Mouse (Mus musculus) E14TG2a.4 (cell line): ENCODE measurements around the gene Rhd.

Source experiments
- H3K27me3 ChIP-seq: 2 replicates; pipeline ENCODE4 v1.6.1; 2014; ENCODE audit warnings: low read length, control low read depth; ENCODE audit not compliant: insufficient read depth
- H3K36me3 ChIP-seq: 2 replicates; pipeline ENCODE4 v1.6.1; 2014; ENCODE audit warnings: low read length, control low read depth; ENCODE audit not compliant: insufficient read depth
- H3K4me1 ChIP-seq: replicated peaks from 2 replicates; pipeline ENCODE4 v1.6.1; 2014; ENCODE audit warnings: low read depth, low read length, control low read depth
- H3K4me3 ChIP-seq: replicated peaks from 2 replicates; pipeline ENCODE4 v1.5.1; 2014; ENCODE audit warnings: mild to moderate bottlenecking, low read length
- H3K9me3 ChIP-seq: 2 replicates; pipeline ENCODE4 v1.6.1; 2014; ENCODE audit warnings: low read length, control low read depth
- CTCF ChIP-seq: conservative IDR thresholded peaks from 2 replicates; pipeline ENCODE4 v1.5.1; 2014; ENCODE audit warnings: low read length
- NANOG ChIP-seq: IDR thresholded peaks from 2 replicates; pipeline ENCODE4 v1.6.1; 2014; ENCODE audit warnings: borderline replicate concordance, low read length, mixed read lengths
- POU5F1 ChIP-seq: IDR thresholded peaks from 2 replicates; pipeline ENCODE4 v1.6.1; 2014; ENCODE audit warnings: low read length, borderline replicate concordance

The Rhd gene

GRCm38 (mm10) chr4:134927815-134928463 is 63.6 kb downstream of the Rhd start:
- TF ChIP-seq NANOG (no peak), CTCF (no peak), POU5F1 (no peak)
- no peaks in the 10 kb centered on the region for H3K9me3 ChIP-seq
- no peak overlapping the region for H3K4me3 ChIP-seq
- H3K36me3 ChIP-seq: peaks cover 60% of the 10 kb centered on the region
- H3K27me3 ChIP-seq: no peaks in the 10 kb centered on the region
- peaks cover 52% of the 10 kb centered on the region for H3K4me1 ChIP-seq

GRCm38 (mm10) chr4:134928464-134928836 is 64.1 kb downstream of the Rhd start:
- no peak overlapping the region for H3K4me3 ChIP-seq
- no peaks in the 10 kb centered on the region for H3K9me3 ChIP-seq
- peaks cover 65% of the 10 kb centered on the region for H3K36me3 ChIP-seq
- H3K4me1 ChIP-seq: peaks cover 52% of the 10 kb centered on the region
- no peak for TF ChIP-seq POU5F1
- no peak for TF ChIP-seq NANOG
- no peak for TF ChIP-seq CTCF
- H3K27me3 ChIP-seq: no peaks in the 10 kb centered on the region

GRCm38 (mm10) chr4:134929536-134929935 is 65.2 kb downstream of the Rhd start:
- peaks cover 71% of the 10 kb centered on the region for H3K36me3 ChIP-seq
- no peaks in the 10 kb centered on the region for H3K9me3 ChIP-seq

GRCm38 (mm10) chr4:134930190-134930589 is 65.9 kb downstream of the Rhd start:
- Histone ChIP-seq H3K4me1 (peaks cover 53% of the 10 kb centered on the region), H3K27me3 (no peaks in the 10 kb centered on the region), H3K4me3 (peak overlapping the region; percentile 99), H3K36me3 (peaks cover 71% of the 10 kb centered on the region), H3K9me3 (no peaks in the 10 kb centered on the region)
- TF ChIP-seq NANOG (no peak), POU5F1 (no peak), CTCF (no peak)

More at GRCm38 (mm10) chr4:134929536-134929935, 65.2 kb downstream of the Rhd start:
- Histone ChIP-seq H3K4me1 (peaks cover 60% of the 10 kb centered on the region), H3K27me3 (no peaks in the 10 kb centered on the region), H3K4me3 (no peak overlapping the region)
- TF ChIP-seq CTCF (no peak), POU5F1 (no peak)

- TF ChIP-seq NANOG (no peak), POU5F1 (no peak), CTCF (no peak)
- H3K9me3 ChIP-seq: no peaks in the 10 kb centered on the region
- peak within 1 kb of the TSS; percentile 99 for H3K4me3 ChIP-seq
- H3K4me1 ChIP-seq: peaks cover 46% of the 10 kb centered on the region
- H3K36me3 ChIP-seq: peaks cover 71% of the 10 kb centered on the region
- H3K27me3 ChIP-seq: no peaks in the 10 kb centered on the region
Observed at GRCm38 (mm10) chr4:134930684-134931481, 66.5 kb downstream of the Rhd start, which contains the start of gene Syf2. TSS of gene Syf2 (plus strand) at chr4:134930898.

- no peak for TF ChIP-seq CTCF
- H3K36me3 ChIP-seq: peaks cover 56% of the 10 kb centered on the region
- H3K27me3 ChIP-seq: peaks cover 3% of the 10 kb centered on the region; the same call in 1 of the 2 replicates
- H3K4me3 ChIP-seq: no peak overlapping the region
- H3K9me3 ChIP-seq: no peaks in the 10 kb centered on the region
- H3K4me1 ChIP-seq: peaks cover 29% of the 10 kb centered on the region
Observed at GRCm38 (mm10) chr4:134937240-134938176, 73.2 kb downstream of the Rhd start.

GRCm38 (mm10) chr4:134939900-134940299 is 75.6 kb downstream of the Rhd start:
- H3K4me1 ChIP-seq: peaks cover 34% of the 10 kb centered on the region
- H3K9me3 ChIP-seq: no peaks in the 10 kb centered on the region
- TF ChIP-seq CTCF (no peak), NANOG (no peak), POU5F1 (no peak)
- peaks cover 32% of the 10 kb centered on the region for H3K36me3 ChIP-seq
- H3K27me3 ChIP-seq: peaks cover 25% of the 10 kb centered on the region
- no peak overlapping the region for H3K4me3 ChIP-seq

GRCm38 (mm10) chr4:134943758-134944538 is 79.6 kb downstream of the Rhd start:
- Histone ChIP-seq H3K36me3 (no peaks in the 10 kb centered on the region), H3K4me3 (peak overlapping the region; percentile 24; the same call in 1 of the 2 replicates), H3K4me1 (peaks cover 45% of the 10 kb centered on the region), H3K9me3 (no peaks in the 10 kb centered on the region), H3K27me3 (peaks cover 27% of the 10 kb centered on the region)
- TF ChIP-seq CTCF: no peak
- no peak for TF ChIP-seq POU5F1
- TF ChIP-seq NANOG: no peak
